Mouse (Mus musculus): ENCODE measurements around the gene Gp1bb. TPM values are rescaled to one million over a fixed set of nuclear protein-coding genes. Genes with fewer than 3 reads are reported as not detected.

Gene Gp1bb
- total RNA-seq, 4 experiments from 2014 or later: 0.36 to 1.1 (median 0.93) TPM; not detected in 1

- no peak for DNase-seq (ENCODE audit: low spot score in 2 of 2)
These were observed 16.5 kb downstream of the Gp1bb start for GRCm38 (mm10) chr16:18605705-18606104.

GRCm38 (mm10) chr16:18604267-18604701, 17.9 kb downstream of the Gp1bb start:
- no peak for DNase-seq (ENCODE audit: low spot score in 2 of 2)

- no peak for DNase-seq (ENCODE audit: low spot score in 2 of 2)
These were observed 20.8 kb downstream of the Gp1bb start for GRCm38 (mm10) chr16:18601447-18601846.

GRCm38 (mm10) chr16:18598006-18598405, 24.2 kb downstream of the Gp1bb start:
- DNase-seq (ENCODE audit: low spot score in 2 of 2): no peak

- DNase-seq (ENCODE audit: low spot score in 2 of 2): no peak
These were observed 25.9 kb downstream of the Gp1bb start for GRCm38 (mm10) chr16:18596255-18596654.

- DNase-seq (ENCODE audit: low spot score in 2 of 2): no peak
These were observed 28.3 kb downstream of the Gp1bb start for GRCm38 (mm10) chr16:18593930-18594329.

GRCm38 (mm10) chr16:18591047-18592018, 30.9 kb downstream of the Gp1bb start:
- no peak for DNase-seq (ENCODE audit: low spot score in 2 of 2)

GRCm38 (mm10) chr16:18589804-18590790, 32.1 kb downstream of the Gp1bb start, which contains the start of gene Tbx1:
TSS of gene Tbx1 (minus strand) at chr16:18590671.
- DNase-seq (ENCODE audit: low spot score in 2 of 2): no peak

GRCm38 (mm10) chr16:18589080-18589621, 33.1 kb downstream of the Gp1bb start:
- DNase-seq (ENCODE audit: low spot score in 2 of 2): no peak

- DNase-seq (ENCODE audit: low spot score in 2 of 2): no peak
These were observed 33.5 kb downstream of the Gp1bb start for GRCm38 (mm10) chr16:18588738-18589055.

GRCm38 (mm10) chr16:18587847-18588737, 34.1 kb downstream of the Gp1bb start:
- DNase-seq (ENCODE audit: low spot score in 2 of 2): no peak

- no peak for DNase-seq (ENCODE audit: low spot score in 2 of 2)
These were observed 35.2 kb downstream of the Gp1bb start for GRCm38 (mm10) chr16:18586906-18587546.

- no peak for DNase-seq (ENCODE audit: low spot score in 2 of 2)
These were observed 35.9 kb downstream of the Gp1bb start for GRCm38 (mm10) chr16:18586076-18586905.

- no peak for DNase-seq (ENCODE audit: low spot score in 2 of 2)
These were observed 36.5 kb downstream of the Gp1bb start for GRCm38 (mm10) chr16:18585676-18586075.

- DNase-seq (ENCODE audit: low spot score in 2 of 2): no peak
These were observed 37.2 kb downstream of the Gp1bb start for GRCm38 (mm10) chr16:18584901-18585510.

- DNase-seq (ENCODE audit: low spot score in 2 of 2): no peak
These were observed 38.4 kb downstream of the Gp1bb start for GRCm38 (mm10) chr16:18583673-18584357.

- no peak for DNase-seq (ENCODE audit: low spot score in 2 of 2)
These were observed 39.0 kb downstream of the Gp1bb start for GRCm38 (mm10) chr16:18583169-18583568.

Measured in left cerebral cortex, adult 8-10 months (tissue).